Mouse (Mus musculus) left cerebral cortex, postnatal 25 days (tissue): ENCODE results near the gene Wfdc5. TPM values are rescaled to one million over a fixed set of nuclear protein-coding genes. Genes with fewer than 3 reads are reported as not detected.

Source experiments
- DNase-seq, 2 experiments: peaks; one replicate each; pipeline ENCODE4 v3.0.0; 2022; ENCODE audit warnings: low spot score in 2 of 2, mixed read lengths in 1 of 2
- intact Hi-C: fragments of 180-260 bp; cut with DNase I; formaldehyde crosslinking; loops from one replicate; pipeline ENCODE4 v1.15.1; 2025
- total RNA-seq, 2 experiments: library from RNA; stranded (reverse); gene quantifications; 2 replicates each; pipeline ENCODE4 v1.2.3; 2021

Wfdc5 gene
- total RNA-seq, 2 experiments from 2014 or later, result not detected

DNA sequence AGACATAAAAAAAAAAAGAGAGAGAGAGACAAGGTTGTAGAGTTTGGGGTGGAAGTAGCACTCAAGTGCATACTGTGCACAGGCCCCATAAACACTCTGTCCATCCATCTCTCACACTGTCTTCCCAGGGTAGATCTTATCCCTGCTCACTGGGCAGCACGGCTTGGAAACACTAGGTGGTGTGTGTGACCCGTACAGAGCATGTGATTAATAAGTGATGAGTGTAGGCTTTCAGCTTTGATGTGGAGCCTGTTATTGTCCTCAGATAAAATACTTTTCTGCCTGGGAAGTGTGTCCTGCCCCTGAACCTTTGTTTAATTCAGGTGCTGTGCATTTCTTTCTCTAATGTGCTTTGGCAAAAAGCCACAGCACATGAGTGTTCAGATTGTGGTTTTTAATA is 46.1 kb downstream of the Wfdc5 start:
- intact Hi-C loops, result loop anchor here (2.0 kb wide), 1 partner anchor 76 kb away; no protein-coding TSS in a partner anchor
- DNase-seq, result no peak

DNA sequence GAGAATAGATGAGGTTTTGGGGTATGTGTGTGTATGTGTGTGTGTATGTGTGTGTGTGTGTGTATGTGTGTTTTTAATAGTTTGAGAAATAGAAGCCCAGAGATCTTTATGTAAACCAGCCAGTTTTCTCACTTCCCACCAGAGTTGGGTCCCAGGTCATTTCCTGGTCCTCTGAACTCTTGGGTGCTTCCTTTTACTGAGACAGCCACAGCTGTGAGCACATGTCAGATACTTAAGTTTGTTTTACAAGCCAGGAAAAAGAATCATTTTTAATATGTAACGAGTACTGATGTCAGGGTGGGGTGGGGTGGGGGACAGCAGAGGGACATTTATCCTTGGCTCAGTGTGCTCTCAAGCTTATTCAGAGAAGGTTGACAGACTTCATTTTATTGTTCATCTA is 47.2 kb downstream of the Wfdc5 start:
- DNase-seq, result no peak
- intact Hi-C loops, result no loop called here

DNA sequence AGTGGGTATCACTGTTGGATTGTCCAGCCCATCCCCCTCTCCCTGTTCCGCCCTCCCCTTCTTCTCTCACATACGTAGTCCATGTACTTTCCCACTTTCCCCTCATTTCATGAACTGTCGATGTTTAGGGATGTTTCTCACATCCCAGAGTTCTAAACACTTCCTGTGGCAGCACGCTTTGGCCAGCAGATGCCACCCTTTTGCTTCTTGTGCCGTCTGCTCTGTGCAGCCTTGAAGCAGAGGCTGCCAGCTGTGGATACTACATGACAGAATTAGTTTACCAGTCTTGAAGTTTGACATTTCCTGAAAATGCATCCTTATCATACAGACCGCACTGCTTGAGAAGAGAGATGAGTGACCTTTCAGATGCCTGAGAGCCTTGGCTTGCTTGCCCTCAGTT is 48.0 kb downstream of the Wfdc5 start:
- intact Hi-C loops, result loop anchor here (5.0 kb wide), 1 partner anchor 253 kb away; the partner anchor contains the start of gene Slpi
- peak; percentile 36 to 60 for DNase-seq

DNA sequence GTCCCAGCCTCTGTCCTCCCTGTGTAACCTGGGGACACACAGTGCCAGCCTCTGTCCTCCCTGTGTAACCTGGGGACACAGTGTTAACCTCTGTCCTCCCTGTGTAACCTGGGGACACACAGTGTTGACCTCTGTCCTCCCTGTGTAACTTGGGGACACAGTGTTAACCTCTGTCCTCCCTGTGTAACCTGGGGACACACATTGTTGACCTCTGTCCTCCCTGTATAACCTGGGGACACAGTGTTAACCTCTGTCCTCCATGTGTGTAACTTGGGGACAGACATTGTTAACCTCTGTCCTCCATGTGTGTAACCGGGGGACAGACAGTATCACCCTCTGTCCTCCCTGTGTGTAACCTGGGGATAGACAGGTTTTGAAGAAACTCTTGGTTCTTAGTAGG is 51.0 kb downstream of the Wfdc5 start:
- no peak for DNase-seq
- intact Hi-C loops, result loop anchor here (5.0 kb wide), 1 partner anchor 256 kb away; the partner anchor contains the start of gene Slpi

DNA sequence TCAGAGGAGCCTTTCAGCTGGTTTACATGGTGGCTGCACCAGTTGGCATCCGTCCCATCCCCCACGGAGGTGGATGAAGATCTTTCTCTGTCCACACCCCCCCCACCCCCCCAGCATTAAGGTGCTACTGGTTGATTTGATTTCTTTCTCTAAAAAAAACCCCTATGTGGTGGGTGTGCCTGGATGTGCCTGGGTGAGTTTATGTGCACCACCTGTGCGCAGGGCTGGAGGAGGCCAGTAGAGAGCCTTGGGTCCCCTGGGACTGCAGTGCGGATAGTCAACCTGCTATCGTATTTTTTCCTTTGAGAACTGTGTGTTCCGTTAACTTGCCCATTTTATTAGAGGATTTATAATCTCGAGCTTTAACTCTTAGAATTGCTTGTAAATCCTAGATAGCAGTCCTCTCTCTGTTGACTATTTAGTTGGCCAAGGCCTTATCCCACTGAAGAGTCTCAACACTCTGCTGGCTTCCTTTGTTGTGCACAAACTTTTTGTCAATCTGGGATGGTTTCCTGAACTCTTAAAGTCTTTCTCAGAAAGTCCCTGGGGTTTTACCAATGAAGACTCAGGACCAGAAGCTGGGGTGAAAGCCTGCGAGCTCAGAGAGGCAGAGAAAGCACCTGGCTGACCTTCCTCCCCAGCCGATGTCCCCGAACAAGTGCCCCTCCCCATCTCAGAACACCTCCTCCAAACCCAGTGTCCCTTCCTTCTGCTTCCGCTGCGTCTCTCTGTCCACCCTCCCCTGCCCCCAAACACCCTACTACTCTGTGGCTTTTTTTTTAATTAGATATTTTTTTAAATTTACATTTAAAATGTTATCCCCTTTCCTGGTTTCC is 53.7 kb downstream of the Wfdc5 start:
- intact Hi-C loops, result loop anchor here (5.0 kb wide), 1 partner anchor 224 kb away; no protein-coding TSS in a partner anchor
- DNase-seq, result no peak

DNA sequence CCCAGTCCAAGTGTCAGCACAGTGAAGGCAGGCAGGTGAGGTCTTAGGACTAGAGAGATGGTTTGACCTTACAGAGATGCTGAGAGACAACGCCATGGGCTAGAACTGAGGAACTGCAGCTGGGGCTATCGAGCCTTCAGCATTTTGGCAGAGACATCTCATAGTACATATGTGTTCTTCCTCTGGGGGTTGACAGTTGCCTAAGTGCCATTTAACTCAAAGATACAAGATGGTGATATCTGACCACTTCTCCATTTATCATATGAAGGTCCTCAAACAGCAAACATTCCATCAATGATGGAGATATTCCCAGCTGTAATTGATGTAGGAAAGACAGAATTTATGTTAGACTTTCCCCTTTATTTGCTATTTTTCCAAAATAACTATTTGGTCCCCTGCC is 55.2 kb downstream of the Wfdc5 start:
- intact Hi-C loops, result loop anchor here (5.0 kb wide), 1 partner anchor 225 kb away; no protein-coding TSS in a partner anchor
- no peak for DNase-seq

DNA sequence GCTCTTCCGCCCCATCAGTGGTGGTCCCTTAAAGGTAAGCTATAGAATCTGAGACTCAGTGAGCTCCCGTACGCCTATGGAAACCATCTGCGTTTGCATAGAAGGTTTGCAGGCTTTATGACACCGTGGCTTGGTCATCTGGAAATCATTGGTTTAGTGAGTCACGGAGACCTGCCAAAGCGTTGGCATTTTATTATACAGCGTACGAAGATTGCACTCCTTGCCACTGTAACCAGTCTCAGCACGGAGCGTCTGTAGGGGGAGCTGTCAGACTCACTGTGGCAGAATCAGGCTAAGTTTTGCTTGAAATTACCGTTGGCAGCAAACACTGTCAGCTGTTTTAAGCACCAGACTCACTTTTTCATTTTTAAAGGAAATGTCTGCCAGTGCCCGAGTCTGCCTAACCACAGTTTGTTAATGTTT is 56.0 kb downstream of the Wfdc5 start:
- peak; percentile 70 to 90 for DNase-seq

More for the DNA sequence above, 56.0 kb downstream of the Wfdc5 start:
- intact Hi-C loops, result loop anchor here (5.0 kb wide), 1 partner anchor 226 kb away; no protein-coding TSS in a partner anchor

Other genes with a start within 250 kb of the Wfdc5 start
- 100 to 1,000 TPM; 445 to 487 TPM for gene Ywhab, start 187.8 kb downstream of the Wfdc5 start, total RNA-seq
- gene Pabpc1l, start 157.3 kb downstream of the Wfdc5 start, total RNA-seq, result under 1 TPM in 1 of 2 experiments, not detected in 1; 0.71 TPM
- 10 to 100 TPM; 37.4 to 45.4 TPM for gene Stk4, start 112.4 kb downstream of the Wfdc5 start, total RNA-seq
- gene Tomm34, start 111.6 kb downstream of the Wfdc5 start, total RNA-seq, result 10 to 100 TPM; 62.5 to 65.0 TPM
- gene Kcns1, start 11.6 kb downstream of the Wfdc5 start, total RNA-seq, result 10 to 100 TPM; 14.2 to 17.2 TPM
- gene Wfdc12, start 7.9 kb upstream of the Wfdc5 start, total RNA-seq, result not detected
- not detected for gene Wfdc15a, start 17.4 kb upstream of the Wfdc5 start, total RNA-seq
- gene Wfdc15b, start 38.9 kb upstream of the Wfdc5 start, total RNA-seq, result not detected
- gene Svs2, start 55.7 kb upstream of the Wfdc5 start, total RNA-seq, result not detected
- not detected for gene Svs3b, start 73.9 kb upstream of the Wfdc5 start, total RNA-seq
- not detected for gene Svs4, start 95.7 kb upstream of the Wfdc5 start, total RNA-seq
- not detected for gene Svs3a, start 106.5 kb upstream of the Wfdc5 start, total RNA-seq
- gene Svs6, start 134.0 kb upstream of the Wfdc5 start, total RNA-seq, result not detected
- gene Svs5, start 150.0 kb upstream of the Wfdc5 start, total RNA-seq, result not detected
- not detected for gene Slpi, start 206.4 kb upstream of the Wfdc5 start, total RNA-seq
- under 1 TPM; 0.41 to 0.43 TPM for gene Rbpjl, start 220.4 kb upstream of the Wfdc5 start, total RNA-seq
- gene Matn4, start 222.4 kb upstream of the Wfdc5 start, total RNA-seq, result 10 to 100 TPM; 11.5 to 13.8 TPM